Mouse (Mus musculus) lung, postnatal 0 days (tissue): ENCODE results near the gene Rab42.

Source experiments
- CTCF ChIP-seq: IDR thresholded peaks from 2 replicates; pipeline ENCODE4 v1.5.1; 2016; ENCODE audit warnings: antibody characterized with exemption, mild to moderate bottlenecking
- EP300 ChIP-seq: IDR thresholded peaks from 2 replicates; pipeline ENCODE4 v1.6.1; 2016; ENCODE audit warnings: antibody characterized with exemption, mild to moderate bottlenecking, control low read depth

DNA sequence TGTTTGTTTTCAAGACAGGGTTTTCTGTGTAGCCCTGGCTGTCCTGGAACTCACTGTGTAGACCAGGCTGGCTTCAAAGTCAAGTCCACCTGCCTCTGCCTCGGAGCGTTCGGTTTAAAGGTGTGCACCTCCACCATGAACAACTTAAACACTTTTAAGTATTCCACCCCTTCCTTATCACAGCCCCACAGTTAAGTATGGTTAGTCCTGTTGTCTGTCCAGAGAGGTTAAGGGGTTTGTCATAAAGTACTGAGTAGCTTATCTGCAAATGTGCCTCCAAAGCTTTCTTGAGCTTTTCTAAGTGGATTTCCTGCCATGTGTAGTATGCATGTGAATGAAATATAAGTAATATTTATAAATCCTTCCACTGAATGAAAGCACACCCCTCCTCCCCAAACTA is 27.2 kb downstream of the Rab42 start:
- TF ChIP-seq CTCF = no peak
- no peak for TF ChIP-seq EP300
